ENCODE assay signal across 11 mouse cellular contexts in the genomic region with DNA sequence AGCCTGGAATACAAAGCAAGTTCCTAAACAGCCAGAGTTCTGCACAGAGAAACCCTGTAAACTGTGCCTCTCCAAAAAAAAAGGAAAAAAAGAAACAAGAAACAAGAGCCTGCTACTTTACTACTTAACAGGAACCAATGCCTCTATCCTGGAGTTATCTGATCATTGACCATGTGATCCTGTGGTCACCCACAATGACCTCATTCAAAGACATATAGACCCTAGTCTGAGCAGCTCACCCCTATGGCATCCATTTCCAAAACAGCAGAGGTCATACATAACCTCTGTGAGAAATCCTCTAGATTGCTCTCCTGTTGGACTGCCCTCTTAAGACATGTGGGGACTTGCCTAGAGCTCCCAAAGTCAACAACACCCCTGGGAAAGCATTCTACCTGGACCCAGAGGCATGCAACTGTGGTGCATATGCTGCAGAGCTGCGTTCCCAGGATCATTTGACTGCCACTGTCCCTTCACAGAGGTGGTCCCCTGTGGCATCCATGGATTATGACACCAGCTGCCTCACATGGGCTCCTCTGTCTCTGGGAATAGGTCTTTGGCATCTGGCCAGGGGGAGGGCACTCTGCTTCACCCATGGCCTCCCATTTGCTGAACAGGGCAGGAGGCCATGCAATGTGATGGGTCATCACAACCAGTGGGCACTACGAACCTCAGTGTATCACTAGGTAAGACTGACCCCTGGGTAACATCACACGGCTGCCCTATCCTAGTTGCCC. TPM values are rescaled to one million over a fixed set of nuclear protein-coding genes. Genes with fewer than 3 reads are reported as not detected.
A peak's percentile ranks its signal among the peaks of the same experiment; 100 is the strongest.
DNase-seq lines count a peak whose midpoint lies in the region; TF ChIP-seq lines count a peak whose summit lies in the region.
"Had no signal": no experiment of that assay in that cellular context is flagged by ENCODE, and none has a peak within 500 bp of the region (broad histone marks: within the 10 kb centered on the region; RNA-seq: fewer than 3 reads in every experiment).

No protein-coding gene starts in this region.

- H3K27me3 ChIP-seq in midbrain, embryonic 10.5 days (ENCODE audit: low read depth, poor library complexity, severe bottlenecking): no peaks in the 10 kb centered on the region
- H3K27me3 ChIP-seq: embryonic facial prominence, embryonic 13.5 days; hindbrain, embryonic 13.5 days had no signal

- no peak overlapping the region for H3K4me3 ChIP-seq in gastrocnemius, adult 2 months
- no peak overlapping the region for H3K4me3 ChIP-seq in midbrain, embryonic 10.5 days
- H3K4me3 ChIP-seq: embryonic facial prominence, embryonic 13.5 days; hindbrain, embryonic 13.5 days had no signal

- peak overlapping the region; percentile 13; the same call in 1 of the 2 replicates for H3K27ac ChIP-seq in gastrocnemius, adult 2 months
- H3K27ac ChIP-seq in midbrain, embryonic 10.5 days (replicated peaks): no peak overlapping the region
- H3K27ac ChIP-seq: embryonic facial prominence, embryonic 13.5 days; hindbrain, embryonic 13.5 days had no signal

- 0 out of 2 replicates have a peak, but pooled peaks cover 3% of the 10 kb centered on the region for H3K9me3 ChIP-seq in midbrain, embryonic 10.5 days (replicated peaks)
- H3K9me3 ChIP-seq: embryonic facial prominence, embryonic 13.5 days; hindbrain, embryonic 13.5 days had no signal

- intact Hi-C loops in gastrocnemius, adult 2 months (cut with DNase I): no loop called here
- intact Hi-C loops in gastrocnemius, postnatal 36 days (cut with DNase I): no loop called here

- 0 out of 2 replicates have a peak, but pooled peaks cover 2% of the 10 kb centered on the region for H3K4me1 ChIP-seq in midbrain, embryonic 10.5 days

- WGBS in midbrain, embryonic 10.5 days: 93% methylated on average over 3 of the region's 3 CpGs

- DNase-seq in gastrocnemius, adult 2 months: peak; percentile 33
- DNase-seq in gastrocnemius, postnatal 36 days: no peak
- DNase-seq in ovary, postnatal 14 days (ENCODE audit: low spot score): peak; percentile 29
- DNase-seq in ovary, postnatal 10 days (ENCODE audit: low spot score): no peak
- DNase-seq in kidney, adult 18-20 months: peak; percentile 27
- DNase-seq in testis, postnatal 10 days (ENCODE audit: low spot score): peak; percentile 52
- no peak for DNase-seq in midbrain, embryonic 10.5 days (ENCODE audit: low spot score)
- no peak for DNase-seq in layer of hippocampus, adult 8-10 months (ENCODE audit: low spot score in 2 of 2)
- DNase-seq: lung, embryonic 14.5 days had no signal

- TF ChIP-seq CTCF in gastrocnemius, adult 2 months (IDR thresholded peaks at IDR 0.05): no peak

- peaks cover 45% of the 10 kb centered on the region for H3K36me3 ChIP-seq in midbrain, embryonic 10.5 days

RNA-seq across cellular contexts. Expression of a gene that starts 12.8 kb away (rescaled TPM):
- 10 to 100 TPM; 69.3 to 82.9 TPM for total RNA-seq in gastrocnemius, adult 2 months (2021)
- 10 to 100 TPM; 63.2 to 80.0 TPM for total RNA-seq in gastrocnemius, postnatal 36 days (2021)
- polyA plus RNA-seq in midbrain, embryonic 10.5 days (2016; fragmentation: Nextera tagmentation; extraction: Ambion mirVana): 111 and 116 TPM in 2 replicates
- total RNA-seq in layer of hippocampus, adult 8-10 months (2022): 100 to 1,000 TPM; 214 to 244 (median 233) TPM

RNA-seq across cellular contexts. Expression of a gene that starts 51.2 kb away (rescaled TPM):
- total RNA-seq in gastrocnemius, adult 2 months (2021): 10 to 100 TPM; 35.4 to 43.6 TPM
- 10 to 100 TPM; 31.5 to 35.3 TPM for total RNA-seq in gastrocnemius, postnatal 36 days (2021)
- 73.9 and 76.1 TPM in 2 replicates for polyA plus RNA-seq in midbrain, embryonic 10.5 days (2016; fragmentation: Nextera tagmentation; extraction: Ambion mirVana)
- total RNA-seq in layer of hippocampus, adult 8-10 months (2022): 100 to 1,000 TPM in 1 of 4 experiments, 10 to 100 TPM in 3; 94.3 to 102 (median 99.2) TPM

RNA-seq across cellular contexts. Expression of a gene that starts 57.9 kb away (rescaled TPM):
- not detected for total RNA-seq in gastrocnemius, adult 2 months (2021)
- total RNA-seq in gastrocnemius, postnatal 36 days (2021): not detected
- polyA plus RNA-seq in midbrain, embryonic 10.5 days (2016; fragmentation: Nextera tagmentation; extraction: Ambion mirVana): 0.30 and 0.39 TPM in 2 replicates
- not detected for total RNA-seq in layer of hippocampus, adult 8-10 months (2022)

RNA-seq across cellular contexts. Expression of a gene that starts 58.2 kb away (rescaled TPM):
- 1 to 10 TPM; 2.6 to 3.7 TPM for total RNA-seq in gastrocnemius, adult 2 months (2021)
- 1 to 10 TPM; 2.8 to 3.0 TPM for total RNA-seq in gastrocnemius, postnatal 36 days (2021)
- polyA plus RNA-seq in midbrain, embryonic 10.5 days (2016; fragmentation: Nextera tagmentation; extraction: Ambion mirVana): 195 and 217 TPM in 2 replicates
- total RNA-seq in layer of hippocampus, adult 8-10 months (2022): 10 to 100 TPM; 14.3 to 19.6 (median 16.7) TPM

Comparison
In these comparisons a context has a peak if more than half of its experiments do, and no peak if none do; other contexts are left out.
1. DNase-seq: peak in gastrocnemius, adult 2 months (single experiment), ovary, postnatal 14 days (single experiment), kidney, adult 18-20 months (single experiment) and testis, postnatal 10 days (single experiment); none in gastrocnemius, postnatal 36 days (0 of 2), ovary, postnatal 10 days (single experiment), midbrain, embryonic 10.5 days (single experiment) and layer of hippocampus, adult 8-10 months (0 of 2).